Mouse (Mus musculus) urinary bladder, postnatal 0 days (tissue): Measurements from ENCODE around the gene Zbtb3. TPM values are rescaled to one million over a fixed set of nuclear protein-coding genes. Genes with fewer than 3 reads are reported as not detected.

Experiments used
- polyA plus RNA-seq: library from polyadenylated mRNA; unstranded; fragments of >200 nt; fragmentation: Nextera tagmentation; extraction: Ambion mirVana; gene quantifications from 2 replicates; pipeline ENCODE4 v1.2.1, GENCODE M21; 2015

The Zbtb3 gene
- polyA plus RNA-seq = 2.0 and 2.7 TPM in 2 replicates

GRCm38 (mm10) chr19:8802130-8802821, at the start of gene Zbtb3:
Gene Zbtb3 (plus strand): TSS chr19:8802555.

GRCm38 (mm10) chr19:8756635-8757387, 45.5 kb upstream of the Zbtb3 start, which contains the start of gene Nxf1:
Gene Nxf1 (plus strand): TSS chr19:8757073.

DNA sequence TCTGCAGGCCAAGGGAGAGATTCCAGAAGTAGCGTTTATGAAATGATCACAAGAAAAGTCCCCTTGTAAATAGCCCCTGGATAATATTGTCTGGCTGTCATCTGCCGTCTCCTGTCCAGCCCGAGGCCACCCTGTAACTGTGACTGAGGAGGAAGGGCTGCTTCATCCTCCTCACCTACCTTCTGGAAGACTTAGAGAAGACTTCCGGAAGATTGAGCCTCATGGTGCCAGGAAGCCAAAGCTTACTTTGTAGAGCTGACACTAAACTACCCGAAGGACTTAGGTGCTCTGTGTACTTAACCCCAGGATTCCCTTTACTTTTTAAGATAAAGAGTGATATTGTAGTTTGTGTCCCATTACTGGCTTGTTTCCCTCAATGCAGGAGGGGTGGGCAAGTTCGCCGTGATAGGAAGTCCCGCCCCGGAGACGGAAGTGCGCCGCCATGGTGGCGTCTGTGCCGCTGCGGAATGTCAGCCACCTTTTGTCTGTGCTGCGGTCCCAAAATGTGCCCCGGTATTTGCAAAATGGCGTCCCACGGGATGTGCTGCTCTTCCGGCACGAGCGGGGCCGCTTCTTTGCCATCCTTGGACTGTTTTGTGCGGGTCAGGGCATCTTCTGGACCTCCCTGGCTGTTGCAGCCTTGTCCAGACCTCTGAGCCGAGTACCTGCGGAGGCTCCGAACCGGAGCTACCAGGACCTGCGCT, 31.6 kb upstream of the Zbtb3 start, which contains the start of gene Tmem223:
Gene Tmem223, plus strand, starts transcription at position 430 of the 704 bp plus-strand sequence.

DNA sequence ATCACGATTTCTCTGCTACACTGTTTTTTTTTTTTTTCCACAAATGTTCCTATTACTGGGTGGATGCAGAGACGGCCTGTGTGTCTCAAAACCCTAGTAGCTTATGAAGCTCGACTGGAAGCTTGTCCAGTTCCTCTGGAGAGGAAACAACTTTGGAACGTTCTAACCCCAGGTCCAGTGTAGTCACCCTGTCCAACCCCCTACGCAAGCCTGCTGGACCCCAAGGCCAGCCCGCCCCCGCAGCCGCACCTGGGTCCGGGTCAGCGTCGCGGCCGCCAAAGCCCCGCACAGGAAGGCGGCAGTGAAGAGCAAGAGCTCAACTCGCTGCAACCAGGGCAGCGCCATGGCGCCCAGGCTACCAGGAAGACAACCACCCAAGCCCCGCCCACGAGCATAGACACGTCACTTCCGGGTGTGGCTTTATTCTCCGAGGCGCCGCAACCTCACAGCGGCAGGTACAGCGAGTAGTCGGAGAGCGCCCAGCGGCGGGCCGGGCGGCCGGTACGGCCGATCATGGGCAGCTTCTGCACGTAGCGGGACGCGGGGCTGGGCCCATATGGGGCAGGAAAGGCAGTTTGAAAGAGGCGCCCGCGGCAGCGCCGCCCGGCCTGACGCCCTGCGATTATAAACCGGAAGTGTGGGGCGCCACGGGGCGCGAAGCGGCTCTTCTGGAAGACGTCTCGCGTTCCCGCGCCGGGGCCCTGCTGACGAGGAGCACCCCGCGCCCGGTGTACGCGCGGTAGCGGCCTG, 28.1 kb upstream of the Zbtb3 start, which contains the start of gene Tmem179b:
Gene Tmem179b, minus strand, starts transcription at position 382 of the 750 bp plus-strand sequence.

DNA sequence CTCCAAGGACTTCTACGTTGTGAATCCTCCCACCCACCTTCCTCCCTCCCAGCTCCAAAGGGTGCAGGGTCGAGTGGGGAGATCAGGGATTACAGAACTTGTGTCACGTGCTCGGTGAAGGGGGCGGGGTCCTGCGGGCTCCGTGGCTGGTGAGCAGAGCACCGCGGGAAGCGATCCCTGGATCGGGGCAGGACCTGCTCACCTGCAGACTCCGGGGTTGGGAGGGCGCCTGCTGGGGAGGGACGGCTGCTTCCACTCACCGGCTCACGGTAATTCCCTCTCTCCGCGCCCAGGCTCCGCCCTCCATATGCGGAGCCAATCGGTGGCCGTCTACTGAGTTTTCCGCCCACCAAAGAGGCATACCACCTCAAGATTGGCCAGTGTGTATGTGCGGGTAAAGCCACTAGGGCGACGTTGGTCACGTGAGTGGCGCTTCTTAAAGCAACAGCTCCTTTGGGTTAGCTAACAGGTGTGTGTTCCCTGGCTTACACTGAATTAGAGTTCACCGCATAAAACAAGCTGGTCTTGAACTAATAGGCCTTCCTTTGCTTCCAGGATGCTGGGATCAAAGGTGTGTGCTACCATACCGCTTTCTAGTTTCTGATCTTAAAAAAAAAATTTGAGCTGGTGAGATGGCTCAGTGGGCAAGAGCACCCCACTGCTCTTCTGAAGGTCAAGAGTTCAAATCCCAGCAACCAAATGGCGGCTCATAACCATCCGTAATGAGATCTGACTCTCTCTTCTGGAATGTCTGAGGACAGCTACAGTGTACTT, 16.2 kb upstream of the Zbtb3 start, which contains the start of gene Taf6l:
Gene Taf6l, minus strand, starts transcription at position 410 of the 774 bp plus-strand sequence.

GRCm38 (mm10) chr19:8798264-8798946, 4.0 kb upstream of the Zbtb3 start, which contains the start of gene Polr2g:
Gene Polr2g (minus strand): TSS chr19:8798577.

DNA sequence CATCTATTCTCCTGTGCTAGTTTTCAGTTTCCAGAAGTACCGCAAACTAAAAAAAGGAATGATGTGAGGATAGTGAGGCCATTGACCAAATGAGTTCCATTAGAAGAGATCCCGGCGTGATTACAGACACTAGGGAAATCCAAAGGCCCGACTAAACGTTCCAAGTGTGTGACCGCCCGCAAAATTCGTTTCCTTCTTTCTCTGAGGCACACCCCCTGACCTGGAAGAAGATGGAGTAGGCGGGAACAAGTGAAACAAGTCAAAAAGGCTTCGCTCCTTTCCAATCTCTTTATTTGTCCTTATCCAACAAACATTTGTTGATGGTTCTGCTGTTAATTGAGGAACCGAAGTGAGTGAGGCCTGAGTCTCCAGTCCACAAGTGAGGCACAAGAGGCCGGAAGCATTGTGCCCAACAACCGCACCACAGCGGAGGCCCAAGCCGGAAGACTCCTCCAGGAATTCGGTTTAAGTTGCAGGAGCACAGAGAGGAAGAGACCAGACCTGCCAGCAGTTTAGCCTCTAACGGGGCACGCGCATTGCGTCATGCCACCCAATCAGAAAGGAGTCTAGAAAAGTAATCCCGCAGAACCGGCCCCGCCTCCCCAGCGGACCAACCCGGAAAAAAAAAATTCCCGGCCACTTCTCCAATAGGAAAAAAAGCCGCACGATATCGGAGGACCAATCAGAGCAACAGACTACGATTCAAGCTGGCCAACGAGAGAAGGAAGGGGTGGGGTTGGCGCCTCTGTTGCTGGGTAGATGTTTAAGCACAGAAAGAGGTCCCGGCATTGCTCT, 16.6 kb downstream of the Zbtb3 start, which contains the start of gene Ttc9c:
Gene Ttc9c, minus strand, starts transcription at position 533 of the 795 bp plus-strand sequence.

GRCm38 (mm10) chr19:8819596-8820423, 17.5 kb downstream of the Zbtb3 start, which contains the start of gene Hnrnpul2:
Gene Hnrnpul2 (plus strand): TSS chr19:8820010.

GRCm38 (mm10) chr19:8829660-8830059, 27.3 kb downstream of the Zbtb3 start, which contains the start of gene AC129217.1:
Gene AC129217.1 (plus strand): TSS chr19:8829773.

GRCm38 (mm10) chr19:8837251-8837791, 35.0 kb downstream of the Zbtb3 start, which contains the start of gene Bscl2:
Gene Bscl2 (plus strand): TSS chr19:8837467.

GRCm38 (mm10) chr19:8839103-8839907, 37.0 kb downstream of the Zbtb3 start, which contains the start of gene Gng3:
Gene Gng3 (minus strand): TSS chr19:8839194.

GRCm38 (mm10) chr19:8850402-8850901, 48.1 kb downstream of the Zbtb3 start, which contains the start of gene Lrrn4cl:
Gene Lrrn4cl (plus strand): TSS chr19:8850768.

